Mouse (Mus musculus) liver, postnatal 0 days (tissue): ENCODE data around the gene Mefv. TPM values are rescaled to one million over a fixed set of nuclear protein-coding genes. Genes with fewer than 3 reads are reported as not detected.
"Not testable (repeated sequence)": the region's sequence is repeated elsewhere in the genome, so short reads cannot be mapped to it uniquely, and the experiment has no call there.

ENCODE experiments used
- ATAC-seq: fragments of 200-750 bp; cut with Nextera tagmentation; 2 replicates; pipeline ENCODE4 v1.8.0; 2017; ENCODE audit warnings: mild to moderate bottlenecking, moderate library complexity
- DNase-seq: peaks from one replicate; pipeline ENCODE4 v3.0.0-alpha.2; 2016
- H3K27ac ChIP-seq: fragments of 300-500 bp; sonication (generic); 2 replicates; pipeline ENCODE4 v1.5.1; 2014; ENCODE audit warnings: antibody characterized with exemption, moderate library complexity, mild to moderate bottlenecking, low read depth
- H3K27me3 ChIP-seq: fragments of 300-500 bp; sonication (generic); 2 replicates; pipeline ENCODE4 v1.6.1; 2014; ENCODE audit warnings: low read length, control low read depth, mixed read lengths; ENCODE audit not compliant: insufficient read depth
- H3K36me3 ChIP-seq: fragments of 300-500 bp; sonication (generic); replicated peaks from 2 replicates; pipeline ENCODE4 v1.6.1; 2014; ENCODE audit warnings: mild to moderate bottlenecking, control low read depth, low read length, moderate library complexity, mixed read lengths; ENCODE audit not compliant: insufficient read depth
- H3K4me1 ChIP-seq: fragments of 300-500 bp; sonication (generic); 2 replicates; pipeline ENCODE4 v1.6.1; 2014; ENCODE audit warnings: antibody characterized with exemption, mild to moderate bottlenecking, control low read depth; ENCODE audit not compliant: insufficient read depth
- H3K4me2 ChIP-seq: fragments of 300-500 bp; sonication (generic); 2 replicates; pipeline ENCODE4 v1.6.1; 2014; ENCODE audit warnings: low read depth, mild to moderate bottlenecking, low read length, moderate library complexity, mixed read lengths
- H3K4me3 ChIP-seq: fragments of 300-500 bp; sonication (generic); 2 replicates; pipeline ENCODE4 v1.5.1; 2014; ENCODE audit warnings: low read depth, low read length
- H3K9ac ChIP-seq: fragments of 300-500 bp; sonication (generic); replicated peaks from 2 replicates; pipeline ENCODE4 v1.6.1; 2014; ENCODE audit warnings: mild to moderate bottlenecking, moderate library complexity
- H3K9me3 ChIP-seq: fragments of 300-500 bp; sonication (generic); 2 replicates; pipeline ENCODE4 v1.6.1; 2016; ENCODE audit warnings: mild to moderate bottlenecking, control low read depth, low read length, mixed read lengths
- CTCF ChIP-seq: sonication (generic); IDR thresholded peaks from 2 replicates; pipeline ENCODE4 v1.5.1; 2016; ENCODE audit warnings: antibody characterized with exemption, low read depth
- EP300 ChIP-seq: IDR thresholded peaks from 2 replicates; pipeline ENCODE4 v1.6.1; 2016; ENCODE audit warnings: antibody characterized with exemption, low read depth, mild to moderate bottlenecking
- WGBS: fragments of 180-500 bp; shearing (Covaris S2); extraction: QIAGEN DNeasy Blood & Tissue Kit; methylation state at CpG from one replicate; pipeline ENCODE4 v1.1.7; 2014; ENCODE audit not compliant: insufficient replicate concordance; 5-methylcytosine and 5-hydroxymethylcytosine counted together
- polyA plus RNA-seq: library from polyadenylated mRNA; unstranded; fragments of >200 nt; fragmentation: Nextera tagmentation; extraction: Ambion mirVana; gene quantifications from 2 replicates; pipeline ENCODE4 v1.2.1, GENCODE M21; 2015

The Mefv gene
- polyA plus RNA-seq, 1 experiment from 2014 or later, result 0.75 TPM

- ATAC-seq, result no peak
These were observed 17.0 kb downstream of the Mefv start for GRCm38 (mm10) chr16:3700893-3701292.

DNA sequence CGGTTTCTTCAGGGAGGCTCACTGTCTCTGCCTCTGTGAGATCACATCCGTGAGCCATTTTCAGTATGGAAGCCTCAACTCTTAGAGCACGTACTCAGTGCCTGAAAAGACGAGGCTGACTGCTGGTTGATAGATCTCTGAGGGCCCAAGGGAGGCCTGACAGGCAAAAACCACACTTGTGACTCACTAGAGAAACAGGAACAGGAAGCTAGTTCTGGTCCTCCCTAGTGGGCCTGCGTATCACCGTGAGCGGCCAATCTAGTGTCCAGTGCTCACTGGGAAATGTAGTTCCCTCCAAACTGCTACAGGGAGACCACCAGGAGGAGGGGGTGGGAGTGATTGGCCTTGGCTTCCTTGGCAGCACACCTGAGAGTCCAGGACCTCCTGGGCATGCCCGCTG, 18.6 kb downstream of the Mefv start:
- H3K27me3 ChIP-seq, result no peaks in the 10 kb centered on the region
- TF ChIP-seq EP300 (no peak), CTCF (no peak)
- no peak overlapping the region for H3K9ac ChIP-seq
- H3K4me2 ChIP-seq, result no peak overlapping the region
- no peaks in the 10 kb centered on the region for H3K36me3 ChIP-seq
- no peak for DNase-seq
- no peaks in the 10 kb centered on the region for H3K9me3 ChIP-seq
- no peak overlapping the region for H3K4me3 ChIP-seq
- peak; percentile 38; the same call in 1 of the 2 replicates for ATAC-seq
- H3K4me1 ChIP-seq, result no peaks in the 10 kb centered on the region; the same call in 1 of the 2 replicates
- no peak overlapping the region for H3K27ac ChIP-seq
- 56% methylated on average over 8 of the region's 8 CpGs for WGBS

More at GRCm38 (mm10) chr16:3700893-3701292, 17.0 kb downstream of the Mefv start:
- H3K27ac ChIP-seq, result no peak overlapping the region
- H3K4me2 ChIP-seq, result no peak overlapping the region
- no peaks in the 10 kb centered on the region for H3K36me3 ChIP-seq
- no peak for DNase-seq
- H3K27me3 ChIP-seq, result no peaks in the 10 kb centered on the region
- H3K4me1 ChIP-seq, result no peaks in the 10 kb centered on the region; the same call in 1 of the 2 replicates
- TF ChIP-seq EP300 (no peak), CTCF (no peak)
- H3K9ac ChIP-seq, result no peak overlapping the region
- 32% methylated on average over 1 of the region's 1 CpGs for WGBS
- H3K4me3 ChIP-seq, result no peak overlapping the region
- H3K9me3 ChIP-seq, result no peaks in the 10 kb centered on the region

GRCm38 (mm10) chr16:3689608-3690007, 28.3 kb downstream of the Mefv start:
- not testable (repeated sequence) for H3K36me3 ChIP-seq, H3K9ac ChIP-seq, H3K9me3 ChIP-seq, ATAC-seq, DNase-seq, H3K4me1 ChIP-seq, H3K4me3 ChIP-seq, H3K27ac ChIP-seq, H3K4me2 ChIP-seq, H3K27me3 ChIP-seq
- 50% methylated on average over 20 of the region's 20 CpGs for WGBS

Other genes with a start within 250 kb of the Mefv start
- not detected in 2 replicates for gene Olfr161, start 127.1 kb downstream of the Mefv start, polyA plus RNA-seq
- 9.7 and 10.7 TPM in 2 replicates for gene Zfp263, start 26.0 kb upstream of the Mefv start, polyA plus RNA-seq
- not detected in 2 replicates for gene Olfr15, start 112.8 kb upstream of the Mefv start, polyA plus RNA-seq
- 0.57 and 0.70 TPM in 2 replicates for gene Zfp174, start 129.2 kb upstream of the Mefv start, polyA plus RNA-seq
- gene Naa60, start 154.3 kb upstream of the Mefv start, polyA plus RNA-seq, result 33.2 and 33.9 TPM in 2 replicates
- 1.8 and 2.7 TPM in 2 replicates for gene Zfp597, start 166.5 kb upstream of the Mefv start, polyA plus RNA-seq
- 3.4 and 3.9 TPM in 2 replicates for gene Gm20695, start 166.6 kb upstream of the Mefv start, polyA plus RNA-seq
- 1.9 and 2.4 TPM in 2 replicates for gene 1700037C18Rik, start 190.6 kb upstream of the Mefv start, polyA plus RNA-seq
- gene Cluap1, start 190.7 kb upstream of the Mefv start, polyA plus RNA-seq, result 6.6 and 6.9 TPM in 2 replicates